Mouse (Mus musculus) R1 (cell line): ENCODE measurements around the gene Pgp.
"Not testable (repeated sequence)": the region's sequence is repeated elsewhere in the genome, so short reads cannot be mapped to it uniquely, and the experiment has no call there.

Source experiments
- DNase-seq: peaks from one replicate; pipeline ENCODE4 v3.0.0-alpha.2; 2018; ENCODE audit warnings: low read depth, low spot score

Pgp gene

DNA sequence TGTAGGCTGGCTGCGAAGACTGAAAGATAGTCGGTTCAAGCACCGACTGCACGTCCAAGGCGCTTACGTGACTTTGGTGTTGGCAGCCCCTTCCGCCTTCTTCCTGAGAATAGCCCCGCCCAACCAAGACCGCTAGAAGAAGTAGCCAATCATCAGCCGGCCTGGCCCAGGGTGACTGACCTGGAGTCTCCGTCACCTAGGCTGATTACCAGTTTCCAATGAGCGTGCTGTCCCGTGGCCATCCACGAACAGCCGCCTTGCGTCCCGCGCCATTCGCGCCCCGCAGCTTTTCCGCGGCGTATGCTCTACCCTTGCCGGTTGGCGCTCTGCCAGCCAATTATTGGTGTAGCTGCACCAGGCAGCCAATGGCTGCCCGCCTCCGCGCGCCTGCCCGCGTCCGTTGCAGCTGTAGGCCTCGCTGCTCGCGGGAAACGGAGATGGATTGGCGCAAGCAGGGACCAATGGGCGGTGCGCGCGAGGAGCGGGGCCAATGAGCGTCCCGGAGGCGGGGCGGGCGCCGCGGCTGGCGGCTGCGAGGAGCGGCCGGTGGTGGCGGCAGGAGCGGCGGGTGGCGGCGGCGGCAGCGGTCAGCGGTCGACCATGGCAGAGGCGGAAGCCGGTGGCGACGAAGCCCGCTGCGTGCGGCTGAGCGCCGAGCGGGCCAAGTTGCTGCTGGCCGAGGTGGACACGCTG is at the start of gene Pgp, which contains the start of gene E4f1:
Gene Pgp, plus strand, starts transcription at position 483 of the 693 bp plus-strand sequence.
Gene E4f1, minus strand, starts transcription at position 404 of the 693 bp plus-strand sequence.
- DNase-seq = peak; percentile 98

DNA sequence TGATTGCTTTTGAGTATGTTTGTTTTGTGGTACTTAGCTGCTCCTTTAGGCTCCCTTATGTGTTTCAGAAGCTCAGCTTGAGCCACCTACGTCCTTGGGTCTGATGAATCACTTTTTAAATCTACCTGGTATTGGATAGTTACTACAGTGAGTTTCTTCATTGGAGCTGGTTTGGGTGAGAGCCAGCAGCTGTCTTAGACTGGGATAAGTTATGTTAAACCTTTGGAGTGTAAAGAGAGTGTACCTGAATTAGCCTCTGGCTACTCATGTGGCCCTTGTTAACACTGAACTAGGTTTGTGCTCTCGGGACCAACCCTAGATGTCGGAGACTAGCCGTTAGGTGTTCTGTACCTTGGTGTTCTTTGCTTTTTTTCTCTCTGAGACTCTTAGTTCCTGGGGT is 47.1 kb upstream of the Pgp start:
- DNase-seq = no peak

DNA sequence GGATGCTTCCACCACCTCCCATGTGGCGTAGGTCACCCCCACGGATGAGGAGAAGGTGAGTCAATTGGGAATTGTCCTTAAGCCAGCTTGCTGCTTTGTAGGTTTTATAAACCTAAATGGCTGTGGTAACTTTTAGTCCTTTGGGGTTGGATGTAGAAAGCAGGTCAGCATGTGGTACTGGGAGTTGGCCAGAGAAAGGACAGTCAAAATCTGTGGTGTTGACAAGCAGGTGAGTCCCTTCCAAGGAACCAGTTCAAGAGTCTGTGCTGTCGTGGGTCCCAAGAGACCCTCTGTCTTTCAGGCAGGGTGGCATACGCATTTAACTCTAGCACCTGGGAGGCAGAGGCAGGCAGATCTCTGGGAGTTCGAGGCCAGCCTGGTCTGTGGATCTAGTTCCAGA is 45.7 kb upstream of the Pgp start:
- DNase-seq = no peak

DNA sequence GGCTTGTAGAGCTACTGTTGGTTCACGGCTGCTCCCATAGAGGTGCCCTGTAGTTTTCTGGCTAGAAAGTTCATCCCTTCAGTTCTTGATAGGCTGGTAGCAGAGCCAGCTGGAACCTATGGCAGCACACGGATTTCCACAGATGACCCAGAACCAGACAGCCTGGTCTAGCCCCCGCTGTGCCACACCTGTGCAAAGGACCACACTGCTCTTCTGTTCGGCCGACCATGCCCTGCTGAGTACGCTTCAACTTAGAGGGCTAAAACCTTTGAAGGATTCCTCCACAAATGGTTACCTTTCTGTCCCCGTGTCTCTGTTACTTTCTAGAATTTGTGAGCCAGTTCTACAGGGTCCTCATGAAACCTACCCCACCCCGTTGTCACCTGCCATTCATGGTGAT is 44.9 kb upstream of the Pgp start:
- DNase-seq = not testable (repeated sequence)

DNA sequence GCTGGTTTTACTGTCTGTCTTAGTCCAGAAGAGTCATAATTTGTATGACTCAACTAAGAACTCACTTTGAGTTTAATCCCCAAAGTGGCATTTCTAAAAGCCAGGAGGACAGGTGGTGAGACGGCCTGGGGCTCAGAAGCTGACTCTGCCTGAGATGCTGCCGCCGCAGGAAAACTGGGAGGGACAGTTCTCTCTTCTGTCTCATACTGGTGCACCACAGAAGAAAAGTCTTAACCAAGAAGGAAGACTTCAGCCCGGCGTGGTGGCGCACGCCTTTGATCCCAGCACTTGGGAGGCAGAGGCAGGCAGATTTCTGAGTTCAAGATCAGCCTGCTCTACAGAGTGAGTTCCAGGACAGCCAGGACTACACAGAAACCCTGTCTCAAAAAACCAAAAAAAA is 44.3 kb upstream of the Pgp start:
- peak; percentile 23 for DNase-seq

DNA sequence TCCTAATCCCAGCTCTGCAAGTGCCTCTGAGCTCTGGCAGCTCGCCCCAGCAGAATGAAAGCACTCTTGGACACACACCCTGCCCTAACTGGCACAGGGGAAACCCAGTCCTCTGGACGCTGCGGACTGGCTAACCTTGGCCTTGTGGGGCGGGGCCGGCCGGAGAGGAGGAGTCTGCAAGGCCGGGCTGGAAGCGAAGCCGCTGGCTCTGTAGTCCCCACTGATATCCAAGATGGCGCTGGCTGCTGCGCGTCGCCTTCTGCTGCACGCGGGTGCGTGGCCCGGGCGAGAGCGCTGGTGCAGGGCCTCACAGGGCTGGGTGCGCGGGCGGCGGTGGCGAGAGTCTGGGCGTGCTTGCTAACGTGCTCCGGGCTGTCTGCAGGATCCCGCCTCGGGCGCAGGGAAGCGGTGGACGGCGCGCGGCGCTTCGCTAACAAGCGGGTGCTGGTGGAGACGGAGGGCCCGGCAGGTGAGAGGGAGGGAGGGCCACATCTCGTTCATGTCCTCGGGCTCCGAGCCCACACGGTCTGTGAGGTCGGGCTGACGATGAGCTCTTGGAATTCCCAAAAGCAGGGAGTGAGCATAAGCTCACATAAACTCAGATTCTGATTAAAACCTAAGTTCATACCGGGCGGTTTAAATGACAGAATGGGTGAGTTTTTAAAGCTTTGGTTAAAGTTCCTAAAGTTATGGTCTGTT is 43.6 kb upstream of the Pgp start, which contains the start of gene Eci1:
Gene Eci1, plus strand, starts transcription at position 171 of the 699 bp plus-strand sequence.
- peak; percentile 95 for DNase-seq

DNA sequence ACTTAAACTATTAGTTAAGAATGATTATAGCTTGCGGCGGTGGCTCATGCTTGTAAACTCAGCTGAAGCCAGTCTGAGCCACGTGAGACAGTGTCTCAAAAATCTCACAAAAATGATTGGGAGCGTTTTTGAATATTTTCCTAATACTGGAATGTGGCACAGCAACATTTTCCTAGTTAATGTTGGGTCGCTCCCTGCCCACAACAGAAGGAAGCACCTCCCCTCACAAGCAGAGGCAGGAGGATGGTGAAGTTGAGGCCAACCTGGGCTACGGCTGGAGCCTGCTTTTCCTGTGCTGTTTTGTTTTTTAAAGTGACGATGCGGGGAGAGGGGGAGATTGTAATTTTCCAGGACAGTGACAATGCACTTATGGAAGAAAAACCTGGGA is 43.0 kb upstream of the Pgp start:
- DNase-seq = peak; percentile 59

DNA sequence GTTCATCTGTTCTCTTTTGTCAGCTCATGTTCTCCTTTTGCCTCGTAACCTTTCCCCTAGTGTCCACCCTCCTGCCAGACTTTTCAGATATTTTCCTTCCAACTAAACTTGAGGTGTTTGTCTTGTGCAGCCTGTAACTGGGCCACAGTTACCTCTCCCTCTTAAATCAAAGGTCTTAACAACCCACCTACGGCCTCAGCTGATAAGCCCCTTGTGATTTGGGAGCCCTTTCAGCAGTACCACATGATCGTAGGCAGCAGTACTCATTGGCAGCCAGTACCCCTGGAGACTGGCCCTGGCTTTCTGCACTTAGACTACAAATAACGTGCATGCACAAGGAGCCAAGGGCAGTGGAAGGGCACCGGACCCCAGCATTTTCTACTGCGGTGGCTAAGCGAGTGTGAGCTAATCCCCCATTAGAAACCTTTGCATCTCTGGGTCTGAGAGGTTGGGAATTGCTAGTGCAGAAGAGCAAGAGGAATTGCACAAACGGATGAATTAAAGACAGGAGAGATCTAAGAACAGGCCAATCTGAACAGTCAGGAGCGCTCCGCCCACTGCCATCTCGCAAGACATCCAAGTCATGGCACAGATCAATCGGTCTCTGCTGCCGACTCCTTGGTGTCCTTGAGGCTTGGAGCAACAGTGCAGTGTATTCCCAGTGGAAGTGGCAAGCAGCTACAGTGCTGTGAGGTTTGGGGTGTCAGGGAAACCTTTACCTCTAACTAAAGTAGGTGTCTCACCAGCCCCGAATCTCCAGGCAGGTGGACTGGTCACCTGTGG is 40.8 kb upstream of the Pgp start:
- no peak for DNase-seq

DNA sequence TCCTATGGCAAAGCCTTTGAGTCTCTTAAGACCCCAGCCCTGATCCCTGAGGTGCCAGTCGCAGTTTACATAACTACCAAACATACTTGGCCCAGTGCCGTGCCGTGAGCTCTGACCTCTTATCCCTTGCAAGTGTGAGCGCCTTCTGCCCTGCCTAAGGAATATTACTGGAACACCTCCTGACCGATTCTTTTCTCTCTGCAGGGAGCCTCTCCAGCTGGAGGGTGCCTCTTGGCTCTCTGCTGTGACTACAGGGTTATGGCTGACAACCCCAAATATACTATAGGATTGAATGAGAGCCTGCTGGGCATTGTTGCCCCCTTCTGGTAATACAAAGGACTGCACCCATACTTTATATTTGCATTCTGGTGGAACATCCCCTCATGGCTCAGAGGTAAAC is 33.2 kb upstream of the Pgp start:
- peak; percentile 55 for DNase-seq

DNA sequence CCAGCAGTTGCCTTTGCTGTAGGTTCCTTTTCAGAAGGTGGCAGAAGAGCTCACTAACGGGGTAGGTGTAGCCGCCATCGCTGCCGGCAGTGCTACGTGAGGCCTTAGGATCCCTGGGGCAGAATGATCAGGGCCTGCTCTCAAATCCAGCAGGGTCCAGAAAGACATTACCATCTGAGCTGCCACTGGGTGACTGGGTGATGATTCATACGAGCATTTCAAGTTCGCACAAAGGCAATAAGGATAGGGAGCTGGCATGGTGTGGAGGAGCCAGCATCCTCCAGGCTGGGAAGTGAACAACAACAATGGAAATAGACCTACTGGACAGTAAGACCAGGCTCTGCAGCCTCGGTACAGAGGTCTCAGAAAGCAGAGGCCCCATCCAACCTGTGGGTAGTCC is 29.8 kb upstream of the Pgp start:
- no peak for DNase-seq

DNA sequence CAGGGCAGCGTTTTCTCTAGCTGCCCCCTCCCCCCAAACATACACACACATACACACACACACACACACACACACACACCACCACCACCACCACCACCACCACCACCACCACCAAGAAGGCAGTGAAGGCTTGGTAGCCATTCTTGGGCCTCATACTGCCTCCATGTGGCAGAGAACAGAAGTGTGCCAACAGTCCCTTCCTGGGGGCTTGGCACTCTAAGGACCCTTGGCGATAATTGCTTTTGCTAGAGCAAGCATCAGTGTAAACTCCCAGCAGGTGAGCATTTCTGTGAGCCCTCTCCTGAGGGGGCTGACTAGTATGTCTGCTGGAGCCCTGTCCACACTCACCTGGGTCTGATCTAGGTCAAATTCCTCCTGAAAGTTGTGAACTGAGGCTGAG is 29.0 kb upstream of the Pgp start:
- peak; percentile 60 for DNase-seq

DNA sequence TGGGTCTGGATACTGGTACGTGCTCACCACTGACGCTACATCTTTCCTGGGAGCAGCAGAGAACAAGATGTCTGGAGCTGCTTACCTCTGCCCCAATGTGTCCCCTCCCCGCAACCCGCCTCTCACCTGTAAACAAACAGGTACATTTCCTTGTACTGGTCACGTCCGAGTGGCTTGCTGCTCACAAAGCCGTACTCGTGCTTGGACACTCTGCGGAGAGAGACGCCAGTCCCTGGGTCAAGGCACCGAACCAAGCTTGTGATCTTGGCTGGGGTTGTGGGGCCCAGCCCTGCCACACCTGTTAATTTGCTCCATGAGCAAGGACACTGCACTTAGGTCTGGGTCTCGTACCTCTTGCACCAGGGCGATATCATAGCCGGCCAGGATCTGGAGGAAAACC is 28.1 kb upstream of the Pgp start:
- no peak for DNase-seq

DNA sequence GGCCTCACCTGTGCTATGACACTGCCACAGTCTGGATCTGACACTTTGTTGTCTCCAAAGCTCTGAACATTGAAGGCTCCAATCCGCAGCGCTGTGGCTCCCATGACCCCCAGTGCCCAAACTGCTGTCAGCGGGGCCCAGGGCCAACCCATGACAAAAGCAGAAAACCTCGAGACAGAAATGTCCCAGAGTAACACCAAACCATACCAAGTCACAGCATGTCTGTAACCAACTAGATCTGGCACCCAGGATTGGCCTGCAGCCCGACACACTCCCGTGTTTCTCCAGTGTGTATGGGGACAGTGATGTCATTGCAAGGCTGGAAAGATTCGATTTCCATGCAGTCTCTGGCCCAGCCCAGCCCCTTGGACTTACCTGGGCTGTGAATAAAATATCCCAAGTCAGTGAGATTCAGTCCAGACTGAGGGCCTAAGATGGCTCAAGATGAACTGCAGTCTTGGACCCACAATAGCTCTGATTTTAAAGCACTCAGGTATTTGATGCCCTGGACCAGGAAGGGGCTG is 27.5 kb upstream of the Pgp start, which contains the start of gene Dnase1l2:
Gene Dnase1l2, minus strand, starts transcription at position 474 of the 524 bp plus-strand sequence.
- DNase-seq = no peak

DNA sequence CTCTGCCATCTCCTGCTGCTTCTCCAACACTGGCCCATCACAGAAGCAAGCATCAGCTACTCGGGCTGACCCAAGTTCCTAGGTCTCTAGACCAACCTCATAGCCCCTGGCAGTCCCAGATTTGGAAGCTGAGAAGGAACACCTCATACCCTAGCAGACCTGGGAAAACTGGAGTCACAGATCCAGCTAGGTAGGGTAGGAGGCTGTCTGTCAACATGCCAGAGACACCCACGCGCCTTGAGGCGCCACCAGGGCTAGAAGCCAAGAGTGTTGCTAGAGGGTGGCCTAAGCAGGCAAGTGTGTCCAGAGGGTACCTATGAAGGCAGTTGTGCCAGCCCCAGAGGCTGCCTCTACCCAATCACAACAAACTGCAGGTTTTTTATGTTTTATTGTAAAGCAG is 26.8 kb upstream of the Pgp start:
- no peak for DNase-seq

DNA sequence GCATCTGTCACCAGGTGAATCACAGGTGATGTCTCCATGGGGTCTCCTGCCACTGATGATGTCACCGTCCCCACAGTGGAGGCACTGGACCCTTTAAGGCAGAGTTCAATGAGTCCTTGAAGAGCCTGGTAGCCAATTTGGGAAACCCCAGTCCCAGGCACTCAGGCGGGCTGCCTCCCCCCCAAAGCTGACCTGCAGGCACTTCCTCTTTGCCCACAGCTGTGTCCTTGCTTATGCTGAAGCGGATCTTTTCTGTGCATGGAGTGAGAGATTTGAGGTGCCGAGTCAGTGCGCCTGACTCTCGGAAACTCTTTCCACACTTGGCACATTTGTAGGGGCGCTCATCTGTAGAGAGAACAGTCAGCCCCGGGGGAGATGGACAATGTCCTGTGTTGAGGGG is 23.6 kb upstream of the Pgp start:
- DNase-seq = no peak

DNA sequence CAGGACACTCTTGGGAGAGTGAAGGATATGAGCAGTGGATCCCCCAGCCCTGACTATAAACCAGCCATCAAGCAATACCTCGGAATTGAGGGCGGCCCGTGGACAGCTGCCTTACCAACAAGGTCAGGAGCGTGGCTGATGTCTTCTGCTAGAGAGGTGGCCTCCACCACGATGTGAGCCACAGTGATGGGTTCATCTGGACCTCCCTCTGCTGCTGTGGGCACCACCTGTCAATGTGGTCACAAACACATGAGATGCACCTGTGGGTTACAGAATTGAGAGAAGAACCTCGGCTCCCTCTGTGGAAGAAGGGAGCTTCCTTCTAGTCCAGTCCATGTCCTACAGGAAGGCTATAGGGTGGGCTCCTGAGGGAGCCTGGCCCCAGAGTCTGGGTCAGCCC is 20.7 kb upstream of the Pgp start:
- DNase-seq = no peak

DNA sequence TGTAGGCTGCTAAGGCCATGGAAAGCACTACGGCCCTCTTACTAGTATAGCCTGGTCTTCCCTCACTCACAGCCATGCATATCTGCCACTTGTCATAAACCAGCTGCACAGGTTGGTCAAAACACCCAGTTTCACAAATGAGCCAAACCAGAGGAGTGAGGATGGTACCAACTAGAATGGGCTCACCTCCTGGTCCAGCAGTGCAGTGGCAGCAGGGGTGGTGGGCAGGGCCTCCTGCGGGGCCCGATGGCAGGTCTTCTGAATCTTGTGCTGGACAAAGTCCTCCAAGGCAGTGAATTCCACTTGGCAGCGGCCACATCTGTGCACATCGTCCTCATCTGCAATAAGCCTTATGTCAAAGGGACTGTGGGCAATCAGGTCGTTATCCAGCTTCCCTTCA is 19.0 kb upstream of the Pgp start:
- no peak for DNase-seq

DNA sequence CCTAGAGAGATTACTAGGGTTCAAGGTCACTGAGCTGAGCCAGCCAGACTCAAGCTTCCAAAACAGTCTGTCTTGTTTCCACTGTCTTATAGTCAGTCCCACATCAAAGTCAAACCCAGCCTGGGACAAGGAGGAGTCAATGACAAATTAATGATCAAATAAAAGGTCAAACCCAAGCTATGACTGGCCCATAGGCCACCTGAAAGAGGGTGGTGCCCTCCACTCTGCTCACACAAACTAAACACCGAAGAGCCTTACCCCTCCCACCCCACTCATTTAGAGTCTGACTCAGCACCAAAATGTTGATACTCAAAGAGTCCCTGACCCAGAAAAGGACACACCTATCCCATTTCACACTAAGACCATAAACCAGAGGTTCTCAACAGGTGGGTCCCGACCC is 16.8 kb upstream of the Pgp start:
- DNase-seq = no peak

DNA sequence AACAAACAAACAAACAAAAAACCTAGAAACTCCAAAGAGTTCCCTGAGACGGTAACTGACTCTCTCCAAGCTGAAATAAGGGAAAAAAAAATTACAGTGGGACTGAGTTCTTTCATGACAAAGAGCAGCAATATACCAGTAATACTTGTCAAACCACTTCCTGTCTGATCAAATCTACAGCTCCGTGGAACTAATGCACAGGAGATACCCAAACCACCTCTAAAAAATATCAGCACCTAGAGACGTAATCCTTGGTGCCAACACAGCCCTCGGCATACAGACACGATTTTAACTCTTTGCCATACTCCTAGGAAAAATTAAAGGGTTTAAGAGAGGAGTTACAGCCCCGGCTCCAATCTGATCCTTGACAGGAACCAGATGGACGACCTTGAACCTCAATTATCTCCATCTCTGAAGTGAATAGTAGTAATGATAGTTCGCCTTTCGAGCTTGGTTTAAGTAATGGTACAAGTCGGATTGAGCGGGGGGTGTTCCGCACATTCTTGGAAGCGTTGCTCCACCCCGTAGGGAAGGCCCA is 15.9 kb upstream of the Pgp start:
- DNase-seq = no peak

DNA sequence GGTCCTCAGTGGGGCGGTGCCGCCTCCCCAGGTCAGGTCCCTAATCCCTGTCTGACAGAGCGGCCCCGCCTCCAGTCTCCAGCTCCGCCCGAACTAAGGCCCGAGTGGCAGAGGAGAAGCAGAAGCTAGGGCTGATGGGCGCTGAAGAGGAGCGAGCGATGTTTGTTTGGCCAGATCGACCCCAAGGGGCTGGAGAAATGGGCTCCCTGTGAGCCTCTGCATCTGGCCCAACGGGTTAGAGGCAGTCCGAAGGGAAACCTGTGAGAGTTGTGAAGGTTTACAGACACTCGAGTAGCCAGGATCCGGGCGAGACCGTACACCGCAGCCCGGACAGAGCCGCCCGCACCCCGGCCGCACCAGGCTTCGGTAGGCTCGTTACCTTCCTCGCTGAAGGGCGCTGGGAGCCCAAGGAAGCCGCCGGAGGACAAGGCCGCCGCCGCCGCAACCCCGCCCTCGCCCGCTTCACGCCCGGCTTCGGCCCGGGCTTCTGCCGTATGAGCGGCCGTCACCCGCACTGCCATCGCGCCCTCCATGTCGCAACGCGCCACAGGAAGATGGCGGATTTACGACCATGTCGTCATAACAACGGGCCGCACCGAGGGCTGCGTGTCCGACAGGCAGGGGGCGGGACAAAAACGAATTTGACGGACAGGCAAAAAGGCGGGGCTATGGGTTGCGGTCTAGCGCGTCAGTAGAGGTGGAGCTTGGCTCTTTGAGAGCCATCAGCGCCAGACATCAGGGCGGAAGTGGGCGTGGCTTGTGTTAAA is 15.3 kb upstream of the Pgp start:
- DNase-seq = peak; percentile 100
